Mouse (Mus musculus): ENCODE data around the gene Ust.
A peak's percentile ranks its signal among the peaks of the same experiment; 100 is the strongest.

DNA sequence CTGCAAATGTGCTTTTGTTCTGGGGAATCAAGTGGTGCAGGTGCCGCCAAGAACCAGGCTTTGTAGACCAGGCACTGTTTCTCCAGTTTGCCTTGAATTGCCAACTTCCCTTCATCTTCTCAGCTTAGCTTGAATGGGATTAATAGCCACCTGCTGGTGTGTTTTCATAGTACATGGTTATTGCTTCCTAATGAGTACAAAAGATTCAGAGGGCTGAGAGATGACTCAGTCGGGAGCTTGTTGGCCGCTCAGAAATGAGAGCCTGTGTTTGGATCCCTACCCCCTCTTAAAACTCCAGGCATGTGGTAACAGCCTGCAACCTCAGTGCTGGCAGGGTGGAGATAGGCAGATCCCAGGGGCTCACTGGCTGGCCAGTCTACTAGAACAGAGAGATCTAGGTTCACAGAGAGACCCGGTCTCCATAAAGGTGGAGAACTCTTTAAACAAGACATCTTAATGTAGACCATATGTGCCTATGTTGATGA is 127.3 kb downstream of the Ust start:
- TF ChIP-seq CTCF (conservative IDR thresholded peaks at IDR 0.05 in 1 of 2, IDR thresholded peaks at IDR 0.05 in 1 of 2; ENCODE audit: low read depth in 2 of 2, low read length in 2 of 2) = peak in 1 of 2 experiments; percentile 52; a peak in 2 of 4 replicates
- TF ChIP-seq HCFC1 (IDR thresholded peaks at IDR 0.05; ENCODE audit: low read depth, low read length) = no peak

Data from CH12.LX (cell line).